Mouse (Mus musculus): ENCODE measurements around the gene Dbn1. TPM values are rescaled to one million over a fixed set of nuclear protein-coding genes. Genes with fewer than 3 reads are reported as not detected.
"Not testable (repeated sequence)": the region's sequence is repeated elsewhere in the genome, so short reads cannot be mapped to it uniquely, and the experiment has no call there.

Dbn1 gene
- polyA plus RNA-seq, 1 experiment from 2014 or later: 158 TPM

GRCm38 (mm10) chr13:55445361-55446091 is 42.4 kb downstream of the Dbn1 start:
- H3K27me3 ChIP-seq: no peaks in the 10 kb centered on the region
- ChIA-PET POLR2A (interaction anchor here (0.5 to 2.8 kb wide), 3 partner anchors 18 to 83 kb away, joined by 3 to 9 read pairs (median 4); partner anchors contain the start of gene Prr7), CTCF (interaction anchor here (1.2 kb wide), 1 partner anchor 24 kb away, joined by 7 read pairs; no protein-coding TSS in a partner anchor)
- no peak for DNase-seq (ENCODE audit: low read depth, low spot score)
- no peak for ATAC-seq
- TF ChIP-seq CTCF (IDR thresholded peaks at IDR 0.05): no peak
- in situ Hi-C loops (cut with MboI; ENCODE audit: low pct_unique_long_range_greater_than_20kb): no loop called here

GRCm38 (mm10) chr13:55444937-55445315 is 43.0 kb downstream of the Dbn1 start, which contains the start of gene Grk6:
Gene Grk6 (plus strand): TSS chr13:55445072.
- H3K27me3 ChIP-seq: no peaks in the 10 kb centered on the region
- ChIA-PET CTCF (interaction anchor here (1.2 to 1.6 kb wide), 2 partner anchors 16 to 25 kb away, joined by 4 to 7 read pairs; no protein-coding TSS in a partner anchor), POLR2A (interaction anchor here (0.5 to 2.8 kb wide), 5 partner anchors 19 to 659 kb away, joined by 3 to 9 read pairs (median 4); partner anchors contain the start of gene Prr7)
- TF ChIP-seq CTCF (IDR thresholded peaks at IDR 0.05): no peak
- in situ Hi-C loops (cut with MboI; ENCODE audit: low pct_unique_long_range_greater_than_20kb): no loop called here
- ATAC-seq (peak; percentile 85), DNase-seq (ENCODE audit: low read depth, low spot score) (peak; percentile 97)

- DNase-seq (ENCODE audit: low read depth, low spot score): peak; percentile 56
- ChIA-PET CTCF (interaction anchor here (1.2 to 1.6 kb wide), 2 partner anchors 15 to 25 kb away, joined by 4 to 7 read pairs; no protein-coding TSS in a partner anchor), POLR2A (interaction anchor here (0.6 to 2.8 kb wide), 3 partner anchors 21 to 659 kb away, joined by 3 to 9 read pairs (median 8); no protein-coding TSS in a partner anchor)
- in situ Hi-C loops (cut with MboI; ENCODE audit: low pct_unique_long_range_greater_than_20kb): no loop called here
- no peak for TF ChIP-seq CTCF (IDR thresholded peaks at IDR 0.05)
- peak; percentile 46 for ATAC-seq
- H3K27me3 ChIP-seq: no peaks in the 10 kb centered on the region
Measured at GRCm38 (mm10) chr13:55444286-55444936, 43.5 kb downstream of the Dbn1 start.

GRCm38 (mm10) chr13:55443799-55444285 is 44.1 kb downstream of the Dbn1 start:
- DNase-seq (ENCODE audit: low read depth, low spot score) (no peak), ATAC-seq (no peak)
- ChIA-PET POLR2A (interaction anchor here (1.2 kb wide), 1 partner anchor 26 kb away, joined by 8 read pairs; no protein-coding TSS in a partner anchor), CTCF (interaction anchor here (1.2 to 1.6 kb wide), 2 partner anchors 15 to 26 kb away, joined by 4 to 7 read pairs; no protein-coding TSS in a partner anchor)
- TF ChIP-seq CTCF (IDR thresholded peaks at IDR 0.05): no peak
- in situ Hi-C loops (cut with MboI; ENCODE audit: low pct_unique_long_range_greater_than_20kb): no loop called here
- H3K27me3 ChIP-seq: no peaks in the 10 kb centered on the region

GRCm38 (mm10) chr13:55437111-55437629 is 50.7 kb downstream of the Dbn1 start:
- ATAC-seq; CTCF ChIA-PET; in situ Hi-C loops (cut with MboI; ENCODE audit: low pct_unique_long_range_greater_than_20kb); H3K27me3 ChIP-seq; DNase-seq (ENCODE audit: low read depth, low spot score); POLR2A ChIA-PET: not testable (repeated sequence)

GRCm38 (mm10) chr13:55431889-55432685 is 55.8 kb downstream of the Dbn1 start:
- TF ChIP-seq CTCF (IDR thresholded peaks at IDR 0.05): no peak
- ATAC-seq (no peak), DNase-seq (ENCODE audit: low read depth, low spot score) (no peak)
- CTCF ChIA-PET: no interaction called here
- POLR2A ChIA-PET: no interaction called here
- no peaks in the 10 kb centered on the region for H3K27me3 ChIP-seq
- in situ Hi-C loops (cut with MboI; ENCODE audit: low pct_unique_long_range_greater_than_20kb): no loop called here

- CTCF ChIA-PET: no interaction called here
- no peak for TF ChIP-seq CTCF (IDR thresholded peaks at IDR 0.05)
- in situ Hi-C loops (cut with MboI; ENCODE audit: low pct_unique_long_range_greater_than_20kb): no loop called here
- no peaks in the 10 kb centered on the region for H3K27me3 ChIP-seq
- no peak for DNase-seq (ENCODE audit: low read depth, low spot score)
- POLR2A ChIA-PET: no interaction called here
- no peak for ATAC-seq
Measured at GRCm38 (mm10) chr13:55430566-55430965, 57.3 kb downstream of the Dbn1 start.

- DNase-seq (ENCODE audit: low read depth, low spot score) (no peak), ATAC-seq (no peak)
- in situ Hi-C loops (cut with MboI; ENCODE audit: low pct_unique_long_range_greater_than_20kb): loop anchor here (5.0 kb wide), 1 partner anchor 57 kb away; no protein-coding TSS in a partner anchor
- ChIA-PET CTCF (interaction anchor here (1.4 kb wide), 1 partner anchor 15 kb away, joined by 4 read pairs; no protein-coding TSS in a partner anchor), POLR2A (interaction anchor here (0.6 kb wide), 1 partner anchor 12 kb away, joined by 5 read pairs; no protein-coding TSS in a partner anchor)
- no peak for TF ChIP-seq CTCF (IDR thresholded peaks at IDR 0.05)
- no peaks in the 10 kb centered on the region for H3K27me3 ChIP-seq
Measured at GRCm38 (mm10) chr13:55429226-55429888, 58.6 kb downstream of the Dbn1 start.

GRCm38 (mm10) chr13:55426613-55427012 is 61.3 kb downstream of the Dbn1 start, which contains the start of gene F12:
Gene F12 (minus strand): TSS chr13:55426793.
- TF ChIP-seq CTCF (IDR thresholded peaks at IDR 0.05): no peak
- ATAC-seq: no peak
- CTCF ChIA-PET: no interaction called here
- in situ Hi-C loops (cut with MboI; ENCODE audit: low pct_unique_long_range_greater_than_20kb): loop anchor here (5.0 kb wide), 1 partner anchor 54 kb away; no protein-coding TSS in a partner anchor
- no peak for DNase-seq (ENCODE audit: low read depth, low spot score)
- POLR2A ChIA-PET: no interaction called here
- no peaks in the 10 kb centered on the region for H3K27me3 ChIP-seq

Other genes starting within 250 kb of the Dbn1 start
- gene Prelid1, start 167.6 kb downstream of the Dbn1 start, polyA plus RNA-seq (2021): 300 TPM
- gene Rab24, start 166.2 kb downstream of the Dbn1 start, polyA plus RNA-seq (2021): 94.0 TPM
- gene Mxd3, start 158.3 kb downstream of the Dbn1 start, polyA plus RNA-seq (2021): 14.8 TPM
- 145 TPM for gene Lman2, start 125.3 kb downstream of the Dbn1 start, polyA plus RNA-seq (2021)
- 0.54 TPM for gene Rgs14, start 118.4 kb downstream of the Dbn1 start, polyA plus RNA-seq (2021)
- gene Slc34a1, start 89.9 kb downstream of the Dbn1 start, polyA plus RNA-seq (2021): not detected
- gene Pfn3, start 72.9 kb downstream of the Dbn1 start, polyA plus RNA-seq (2021): not detected
- not detected for gene F12, start 61.3 kb downstream of the Dbn1 start, polyA plus RNA-seq (2021)
- gene Grk6, start 43.0 kb downstream of the Dbn1 start, polyA plus RNA-seq (2021): 54.6 TPM
- gene Prr7, start 23.8 kb downstream of the Dbn1 start, polyA plus RNA-seq (2021): 11.7 TPM
- 129 TPM for gene Pdlim7, start 25.6 kb upstream of the Dbn1 start, polyA plus RNA-seq (2021)
- gene Dok3, start 41.2 kb upstream of the Dbn1 start, polyA plus RNA-seq (2021): 1.5 TPM
- gene Ddx41, start 48.5 kb upstream of the Dbn1 start, polyA plus RNA-seq (2021): 73.0 TPM
- gene Fam193b, start 83.0 kb upstream of the Dbn1 start, polyA plus RNA-seq (2021): 66.5 TPM
- gene Tmed9, start 85.6 kb upstream of the Dbn1 start, polyA plus RNA-seq (2021): 350 TPM
- 26.2 TPM for gene B4galt7, start 111.8 kb upstream of the Dbn1 start, polyA plus RNA-seq (2021)
- 53.4 TPM for gene Caml, start 134.9 kb upstream of the Dbn1 start, polyA plus RNA-seq (2021)
- gene Ddx46, start 146.9 kb upstream of the Dbn1 start, polyA plus RNA-seq (2021): 57.1 TPM
- gene B230219D22Rik, start 205.0 kb upstream of the Dbn1 start, polyA plus RNA-seq (2021): 92.1 TPM
- gene Txndc15, start 226.5 kb upstream of the Dbn1 start, polyA plus RNA-seq (2021): 114 TPM
- gene Pcbd2, start 239.3 kb upstream of the Dbn1 start, polyA plus RNA-seq (2021): 40.2 TPM

Data from Patski (cell line).